Mouse (Mus musculus): ENCODE measurements around the gene Slc22a21.
"Not testable (repeated sequence)": the region's sequence is repeated elsewhere in the genome, so short reads cannot be mapped to it uniquely, and the experiment has no call there.

- TF ChIP-seq POLR2A (IDR thresholded peaks at IDR 0.05; ENCODE audit: borderline replicate concordance, extremely low read depth, low read depth, low read length); CTCF (IDR thresholded peaks at IDR 0.05; ENCODE audit: insufficient read depth, low read length): not testable (repeated sequence)
Measured at GRCm38 (mm10) chr11:53950133-53950532, 30.0 kb downstream of the Slc22a21 start.
